Mouse (Mus musculus) limb, embryonic 11.5 days (tissue): Measurements from ENCODE around the gene Rhbdd1. TPM values are rescaled to one million over a fixed set of nuclear protein-coding genes. Genes with fewer than 3 reads are reported as not detected.
A peak's percentile ranks its signal among the peaks of the same experiment; 100 is the strongest.

Source experiments
- ATAC-seq: fragments of 200-750 bp; cut with Nextera tagmentation; 2 replicates; pipeline ENCODE4 v1.8.0; 2017; ENCODE audit warnings: low read depth; ENCODE audit not compliant: insufficient number of reproducible peaks, low FRiP score, low TSS enrichment
- DNase-seq: peaks from one replicate; pipeline ENCODE4 v3.0.0-alpha.2; 2015; ENCODE audit warnings: low spot score
- H3K27ac ChIP-seq: fragments of 300-500 bp; sonication (generic); replicated peaks from 2 replicates; pipeline ENCODE4 v1.5.1; 2014; ENCODE audit warnings: low read depth, mild to moderate bottlenecking, low read length
- H3K27me3 ChIP-seq: fragments of 300-500 bp; sonication (generic); 2 replicates; pipeline ENCODE4 v1.6.1; 2014; ENCODE audit warnings: mild to moderate bottlenecking, low read length, mixed read lengths; ENCODE audit not compliant: control insufficient read depth, insufficient read depth
- H3K36me3 ChIP-seq: fragments of 300-500 bp; sonication (generic); 2 replicates; pipeline ENCODE4 v1.6.1; 2014; ENCODE audit warnings: mild to moderate bottlenecking, low read length, moderate library complexity, mixed read lengths; ENCODE audit not compliant: control insufficient read depth, insufficient read depth
- H3K4me1 ChIP-seq: fragments of 300-500 bp; sonication (generic); 2 replicates; pipeline ENCODE4 v1.6.1; 2014; ENCODE audit warnings: low read length, mixed read lengths; ENCODE audit not compliant: control insufficient read depth, insufficient read depth
- H3K4me2 ChIP-seq: fragments of 300-500 bp; sonication (generic); 2 replicates; pipeline ENCODE4 v1.6.1; 2014; ENCODE audit warnings: low read depth, mild to moderate bottlenecking, moderate library complexity; ENCODE audit not compliant: severe bottlenecking
- H3K4me3 ChIP-seq: fragments of 300-500 bp; sonication (generic); 2 replicates; pipeline ENCODE4 v1.5.1; 2014; ENCODE audit warnings: low read depth, low read length
- H3K9ac ChIP-seq: fragments of 300-500 bp; sonication (generic); 2 replicates; pipeline ENCODE4 v1.6.1; 2014; ENCODE audit warnings: mild to moderate bottlenecking, low read length
- H3K9me3 ChIP-seq: fragments of 300-500 bp; sonication (generic); 2 replicates; pipeline ENCODE4 v1.6.1; 2016; ENCODE audit warnings: low read length; ENCODE audit not compliant: control insufficient read depth
- WGBS: fragments of 180-500 bp; shearing (Covaris S2); extraction: QIAGEN DNeasy Blood & Tissue Kit; methylation state at CpG from one replicate; pipeline ENCODE4 v1.1.7; 2014; 5-methylcytosine and 5-hydroxymethylcytosine counted together
- polyA plus RNA-seq: library from polyadenylated mRNA; unstranded; fragments of >200 nt; fragmentation: Nextera tagmentation; extraction: Ambion mirVana; gene quantifications from 2 replicates; pipeline ENCODE4 v1.2.1, GENCODE M21; 2014

The Rhbdd1 gene
- 6.3 and 6.5 TPM in 2 replicates for polyA plus RNA-seq

DNA sequence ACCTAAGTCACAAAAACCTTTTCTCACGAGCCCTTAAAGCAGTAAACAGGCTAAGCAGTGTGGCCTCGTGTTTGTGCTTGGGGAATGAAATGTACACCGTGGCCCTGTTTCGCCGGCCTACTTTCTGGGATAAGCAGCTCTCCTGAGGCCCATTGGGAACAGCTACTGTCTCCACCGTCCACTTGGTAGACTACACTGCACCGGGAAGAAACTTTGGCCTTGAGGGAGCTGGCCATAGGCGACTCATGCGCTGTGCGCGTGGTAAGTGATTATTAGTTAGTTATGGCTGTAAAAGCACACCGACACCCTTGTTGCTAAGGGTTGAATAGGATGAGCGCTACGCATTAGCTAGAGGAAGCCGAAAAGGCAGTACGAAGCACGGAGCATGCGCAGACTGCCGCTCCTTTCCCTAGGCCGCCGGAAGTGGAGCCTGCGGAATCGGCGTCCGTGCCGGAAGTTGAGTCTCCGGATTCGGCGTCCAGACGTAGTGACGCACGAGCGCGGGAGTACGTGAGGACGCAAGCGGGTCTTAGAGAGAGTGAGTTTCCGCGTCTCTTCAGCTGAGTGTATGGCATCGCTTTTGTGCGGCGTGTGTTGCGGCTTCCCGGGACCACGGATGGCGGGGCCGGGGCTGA lies at the start of gene Rhbdd1:
Gene Rhbdd1, plus strand, starts transcription at position 342 of the 635 bp plus-strand sequence.
- ATAC-seq (peak; percentile 95), DNase-seq (peak; percentile 98)
- Histone ChIP-seq H3K9me3 (no peaks in the 10 kb centered on the region), H3K27me3 (no peaks in the 10 kb centered on the region), H3K4me2 (peak within 1 kb of the TSS; percentile 64), H3K4me3 (peak within 1 kb of the TSS; percentile 91), H3K9ac (peak within 1 kb of the TSS; percentile 92), H3K36me3 (no peaks in the 10 kb centered on the region), H3K4me1 (peaks cover 2% of the 10 kb centered on the region; the same call in 1 of the 2 replicates), H3K27ac (peak within 1 kb of the TSS; percentile 96)
- 7% methylated on average over 47 of the region's 47 CpGs for WGBS

DNA sequence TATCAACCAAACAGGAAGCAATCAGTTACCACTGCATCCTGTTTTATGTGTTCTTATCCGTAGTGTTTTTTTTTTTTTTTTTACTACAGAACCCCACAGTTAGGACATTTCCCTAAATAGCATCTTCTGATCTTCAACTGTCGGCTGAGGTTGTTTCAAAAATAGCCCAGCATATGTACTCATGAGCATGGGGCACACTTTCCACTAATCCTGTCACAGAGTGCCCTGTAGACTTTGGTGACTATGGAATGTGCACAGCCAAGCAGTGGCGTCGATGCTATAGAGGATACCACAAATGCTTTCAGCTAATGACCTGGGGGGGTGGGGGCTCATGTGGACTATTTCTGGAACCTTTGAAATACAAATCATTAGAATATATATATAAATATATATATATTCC lies 48.7 kb upstream of the Rhbdd1 start:
- ATAC-seq (no peak), DNase-seq (no peak)
- H3K4me1 ChIP-seq: peaks cover under 1% of the 10 kb centered on the region; the same call in 1 of the 2 replicates
- H3K27ac ChIP-seq: no peak overlapping the region
- H3K4me3 ChIP-seq: no peak overlapping the region
- no peaks in the 10 kb centered on the region for H3K27me3 ChIP-seq
- 71% methylated on average over 4 of the region's 4 CpGs for WGBS
- H3K36me3 ChIP-seq: no peaks in the 10 kb centered on the region
- H3K9ac ChIP-seq: no peak overlapping the region
- H3K4me2 ChIP-seq: no peak overlapping the region
- H3K9me3 ChIP-seq: no peaks in the 10 kb centered on the region

DNA sequence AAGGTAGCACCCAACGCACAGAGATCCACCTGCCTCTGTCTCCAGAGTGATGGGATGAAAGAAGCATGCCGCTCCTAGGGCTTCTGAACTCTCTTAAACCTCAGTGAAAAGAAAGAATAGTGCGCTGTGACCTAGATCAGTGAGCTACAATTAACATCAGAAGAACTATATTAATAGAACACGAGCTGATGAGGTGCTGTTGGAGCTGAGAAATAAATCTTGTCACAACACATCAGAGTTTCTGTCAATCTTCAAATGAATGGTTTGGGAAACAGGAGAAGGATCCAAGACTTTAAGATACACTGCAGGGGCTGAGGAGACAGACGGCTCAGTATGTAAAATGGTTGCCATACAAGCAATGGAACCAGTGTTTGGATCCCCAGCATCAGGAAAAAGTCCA lies 44.0 kb upstream of the Rhbdd1 start:
- no peak overlapping the region for H3K4me2 ChIP-seq
- 58% methylated on average over 5 of the region's 5 CpGs for WGBS
- H3K4me3 ChIP-seq: no peak overlapping the region
- H3K9ac ChIP-seq: no peak overlapping the region
- H3K27me3 ChIP-seq: no peaks in the 10 kb centered on the region
- DNase-seq: no peak
- H3K4me1 ChIP-seq: peaks cover 9% of the 10 kb centered on the region
- no peaks in the 10 kb centered on the region for H3K9me3 ChIP-seq
- no peak for ATAC-seq
- H3K27ac ChIP-seq: no peak overlapping the region
- no peaks in the 10 kb centered on the region for H3K36me3 ChIP-seq

DNA sequence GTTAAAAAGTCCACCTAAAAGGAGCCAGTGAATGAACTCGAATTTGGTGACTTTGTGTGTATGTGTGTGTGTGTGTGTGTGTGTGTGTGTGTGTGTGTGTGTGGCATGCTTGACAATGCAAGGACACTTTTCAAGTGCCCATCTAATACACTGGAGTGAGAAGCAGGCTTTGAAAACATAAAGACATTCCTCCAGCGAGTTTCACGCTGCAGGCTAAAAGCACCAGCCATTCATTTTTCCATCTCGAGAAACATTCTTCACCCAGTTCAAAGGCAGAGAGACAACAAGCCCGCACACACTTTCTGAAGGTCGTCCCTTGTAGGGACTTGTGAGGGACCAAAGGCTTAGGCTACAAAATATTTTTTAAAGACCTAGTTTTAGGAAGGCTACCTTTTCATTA lies 42.7 kb upstream of the Rhbdd1 start:
- H3K27ac ChIP-seq: 0 out of 2 replicates have a peak overlapping the region, but pooled peaks have one; percentile 26
- 49% methylated on average over 6 of the region's 6 CpGs for WGBS
- no peak for ATAC-seq

DNA sequence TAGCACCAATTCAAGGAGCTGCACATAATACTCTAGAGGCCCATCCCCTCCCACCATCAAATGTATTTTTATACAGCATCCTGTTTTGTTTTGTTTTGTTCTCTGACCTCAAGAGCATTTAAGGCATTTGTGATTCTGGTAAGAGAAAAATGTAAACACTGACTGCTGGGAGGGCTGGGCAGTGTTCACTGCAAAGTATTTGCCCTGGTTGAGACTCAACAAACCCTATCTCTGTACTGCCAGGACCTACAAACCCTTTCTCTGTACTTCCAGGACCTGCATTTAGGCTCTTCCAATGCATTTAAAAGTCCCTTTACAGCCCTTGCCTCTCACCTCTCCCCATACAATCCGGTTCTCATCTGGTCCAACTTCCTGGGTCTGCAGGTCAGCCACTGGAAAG lies 41.9 kb upstream of the Rhbdd1 start:
- Histone ChIP-seq H3K4me2 (no peak overlapping the region), H3K9ac (0 out of 2 replicates have a peak overlapping the region, but pooled peaks have one; percentile 23), H3K9me3 (no peaks in the 10 kb centered on the region), H3K36me3 (no peaks in the 10 kb centered on the region), H3K4me3 (no peak overlapping the region), H3K27ac (0 out of 2 replicates have a peak overlapping the region, but pooled peaks have one; percentile 33), H3K4me1 (peaks cover 9% of the 10 kb centered on the region), H3K27me3 (no peaks in the 10 kb centered on the region)
- ATAC-seq (no peak), DNase-seq (no peak)
- 17% methylated on average over 1 of the region's 1 CpGs for WGBS

More for the DNA sequence above, 42.7 kb upstream of the Rhbdd1 start:
- H3K9ac ChIP-seq: no peak overlapping the region
- H3K4me2 ChIP-seq: no peak overlapping the region
- no peaks in the 10 kb centered on the region for H3K27me3 ChIP-seq
- H3K4me1 ChIP-seq: peaks cover 9% of the 10 kb centered on the region
- no peak overlapping the region for H3K4me3 ChIP-seq
- no peak for DNase-seq
- no peaks in the 10 kb centered on the region for H3K9me3 ChIP-seq
- H3K36me3 ChIP-seq: no peaks in the 10 kb centered on the region

DNA sequence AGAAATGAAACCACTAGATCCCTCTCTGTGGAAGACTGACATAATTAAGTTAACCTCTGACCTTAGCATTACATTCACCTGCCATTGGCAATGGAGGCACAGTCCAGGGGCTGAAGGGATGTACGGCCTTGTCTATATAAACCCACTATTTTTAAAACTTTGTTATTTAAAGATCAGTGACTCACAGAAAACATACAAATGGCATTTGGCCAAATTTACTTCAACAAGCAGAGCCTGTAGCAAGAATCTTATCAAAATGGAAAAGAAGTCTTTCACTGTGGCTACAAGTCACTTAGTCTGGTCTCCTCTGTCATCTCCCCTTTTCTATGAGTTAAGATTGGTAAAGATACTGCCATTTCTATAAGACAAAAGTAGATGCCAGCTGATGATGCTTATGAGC lies 36.5 kb upstream of the Rhbdd1 start:
- 88% methylated on average over 1 of the region's 1 CpGs for WGBS
- no peaks in the 10 kb centered on the region for H3K36me3 ChIP-seq
- DNase-seq: no peak

DNA sequence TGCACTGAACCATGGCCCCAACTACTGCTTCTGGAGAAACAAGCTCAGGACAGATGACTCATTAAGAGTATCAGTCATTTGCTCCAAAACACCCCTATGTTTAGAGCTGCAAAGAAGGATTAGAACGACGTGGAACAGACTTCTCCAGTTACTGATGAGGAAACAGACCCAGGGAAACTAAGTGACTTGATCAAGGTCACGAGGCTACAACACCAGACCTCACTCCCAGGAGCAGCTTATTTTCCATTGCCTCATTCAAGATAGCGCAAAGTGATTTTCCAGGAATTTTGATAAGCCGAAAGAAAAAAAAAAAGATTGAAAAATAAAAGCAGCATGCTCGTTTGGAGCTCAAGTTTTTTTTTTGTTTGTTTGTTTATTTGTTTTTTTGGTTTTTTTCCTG lies 34.4 kb upstream of the Rhbdd1 start:
- H3K4me2 ChIP-seq: no peak overlapping the region
- 76% methylated on average over 6 of the region's 6 CpGs for WGBS

More for the DNA sequence above, 36.5 kb upstream of the Rhbdd1 start:
- no peak overlapping the region for H3K9ac ChIP-seq
- H3K9me3 ChIP-seq: no peaks in the 10 kb centered on the region
- H3K27me3 ChIP-seq: no peaks in the 10 kb centered on the region
- no peak overlapping the region for H3K4me2 ChIP-seq
- ATAC-seq: no peak
- H3K4me1 ChIP-seq: peaks cover 10% of the 10 kb centered on the region
- no peak overlapping the region for H3K4me3 ChIP-seq
- no peak overlapping the region for H3K27ac ChIP-seq

DNA sequence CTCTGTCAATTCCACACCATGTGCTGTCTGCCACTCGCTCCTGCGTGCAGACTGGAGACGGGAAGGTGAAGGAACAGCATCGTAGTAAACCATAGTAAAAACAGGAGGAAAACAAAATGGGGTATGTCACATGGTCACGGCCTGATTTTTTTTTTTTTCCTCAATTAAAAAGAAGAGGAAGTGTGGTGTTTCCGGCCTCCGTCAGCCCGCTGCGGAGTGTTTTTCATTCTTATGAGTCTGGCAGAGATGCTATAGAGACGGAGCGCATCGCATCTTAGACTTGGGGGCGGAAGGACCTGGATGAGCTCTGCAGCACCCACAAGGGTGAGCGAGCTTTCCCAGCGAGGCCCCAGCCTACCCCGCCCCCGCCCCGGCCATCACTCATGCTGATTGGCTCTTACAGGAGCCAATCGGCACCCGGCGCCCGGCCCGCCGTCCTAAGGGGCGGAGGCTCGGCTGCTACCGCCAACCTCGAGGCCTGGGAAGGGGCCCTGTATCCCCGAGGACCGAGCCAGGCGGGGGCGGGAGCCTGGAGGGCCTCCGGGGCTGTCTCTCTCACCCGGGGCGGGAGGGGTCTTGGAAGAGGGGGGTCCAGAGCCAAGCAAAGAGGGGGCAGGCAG lies 33.1 kb upstream of the Rhbdd1 start:
- no peaks in the 10 kb centered on the region for H3K27me3 ChIP-seq
- H3K4me1 ChIP-seq: peaks cover 26% of the 10 kb centered on the region
- H3K4me3 ChIP-seq: peak overlapping the region; percentile 43
- H3K36me3 ChIP-seq: peaks cover 5% of the 10 kb centered on the region
- ATAC-seq: peak; percentile 94
- peak; percentile 91 for DNase-seq
- peak overlapping the region; percentile 63 for H3K27ac ChIP-seq
- peak overlapping the region; percentile 59 for H3K9ac ChIP-seq
- no peaks in the 10 kb centered on the region; the same call in 1 of the 2 replicates for H3K9me3 ChIP-seq
- H3K4me2 ChIP-seq: peak overlapping the region; percentile 64
- WGBS: under 1% methylated on average over 34 of the region's 35 CpGs

More for the DNA sequence above, 34.4 kb upstream of the Rhbdd1 start:
- no peak for DNase-seq
- Histone ChIP-seq H3K4me1 (peaks cover 15% of the 10 kb centered on the region), H3K4me3 (no peak overlapping the region), H3K27ac (no peak overlapping the region), H3K36me3 (no peaks in the 10 kb centered on the region), H3K27me3 (no peaks in the 10 kb centered on the region), H3K9ac (no peak overlapping the region), H3K9me3 (no peaks in the 10 kb centered on the region)
- ATAC-seq: no peak
